Mouse (Mus musculus): Measurements from ENCODE around the gene Rab5a.
A peak's percentile ranks its signal among the peaks of the same experiment; 100 is the strongest.
"Not testable (repeated sequence)": the region's sequence is repeated elsewhere in the genome, so short reads cannot be mapped to it uniquely, and the experiment has no call there.

The Rab5a gene

GRCm38 (mm10) chr17:53478858-53479603 lies at the start of gene Rab5a:
Rab5a (plus strand) TSS chr17:53479234.
- DNase-seq: peak; percentile 99

- DNase-seq: no peak
Measured at GRCm38 (mm10) chr17:53456152-53456551, 22.9 kb upstream of the Rab5a start.

- DNase-seq: no peak
Measured at GRCm38 (mm10) chr17:53456742-53457141, 22.3 kb upstream of the Rab5a start.

GRCm38 (mm10) chr17:53462603-53463495 lies 16.2 kb upstream of the Rab5a start, which contains the start of gene Efhb:
Efhb (minus strand) TSS chr17:53463321.
- peak; percentile 62 for DNase-seq

GRCm38 (mm10) chr17:53463496-53463840 lies 15.6 kb upstream of the Rab5a start:
- no peak for DNase-seq

GRCm38 (mm10) chr17:53465569-53465968 lies 13.5 kb upstream of the Rab5a start:
- DNase-seq: no peak

- no peak for DNase-seq
Measured at GRCm38 (mm10) chr17:53468697-53469096, 10.3 kb upstream of the Rab5a start.

- DNase-seq: no peak
Measured at GRCm38 (mm10) chr17:53478066-53478857, 772 bp upstream of the Rab5a start.

- peak; percentile 52 for DNase-seq
Measured at GRCm38 (mm10) chr17:53479604-53480041, 589 bp downstream of the Rab5a start.

GRCm38 (mm10) chr17:53480433-53480832 lies 1.4 kb downstream of the Rab5a start:
- no peak for DNase-seq

- DNase-seq: no peak
Measured at GRCm38 (mm10) chr17:53488291-53489006, 9.4 kb downstream of the Rab5a start.

GRCm38 (mm10) chr17:53489007-53489378 lies 10.0 kb downstream of the Rab5a start:
- DNase-seq: no peak

GRCm38 (mm10) chr17:53502966-53503365 lies 23.9 kb downstream of the Rab5a start:
- DNase-seq: no peak

- DNase-seq: peak; percentile 15
Measured at GRCm38 (mm10) chr17:53512311-53512951, 33.4 kb downstream of the Rab5a start.

GRCm38 (mm10) chr17:53519364-53519763 lies 40.3 kb downstream of the Rab5a start:
- no peak for DNase-seq

GRCm38 (mm10) chr17:53520509-53520908 lies 41.5 kb downstream of the Rab5a start:
- no peak for DNase-seq

GRCm38 (mm10) chr17:53528034-53528433 lies 49.0 kb downstream of the Rab5a start:
- no peak for DNase-seq

GRCm38 (mm10) chr17:53531160-53531559 lies 52.1 kb downstream of the Rab5a start:
- no peak for DNase-seq

GRCm38 (mm10) chr17:53532425-53532824 lies 53.4 kb downstream of the Rab5a start:
- DNase-seq: no peak

GRCm38 (mm10) chr17:53539351-53539750 lies 60.3 kb downstream of the Rab5a start, which contains the start of gene Pp2d1:
Pp2d1 (minus strand) TSS chr17:53539451.
- not testable (repeated sequence) for DNase-seq

- DNase-seq: no peak
Measured at GRCm38 (mm10) chr17:53542536-53542935, 63.5 kb downstream of the Rab5a start.
